Mouse (Mus musculus): ENCODE results near the gene 9130213A22Rik. TPM values are rescaled to one million over a fixed set of nuclear protein-coding genes. Genes with fewer than 3 reads are reported as not detected.

The 9130213A22Rik gene
- total RNA-seq, 2 experiments from 2014 or later = 0.68 to 0.89 TPM

GRCm38 (mm10) chr11:69078041-69078440, 44.3 kb downstream of the 9130213A22Rik start:
- DNase-seq (ENCODE audit: extremely low spot score in 1 of 2, low spot score in 1 of 2) = no peak

- DNase-seq (ENCODE audit: extremely low spot score in 1 of 2, low spot score in 1 of 2) = no peak
Measured at GRCm38 (mm10) chr11:69077316-69077715, 45.1 kb downstream of the 9130213A22Rik start.

- DNase-seq (ENCODE audit: extremely low spot score in 1 of 2, low spot score in 1 of 2) = no peak
Measured at GRCm38 (mm10) chr11:69076572-69076971, 45.8 kb downstream of the 9130213A22Rik start.

GRCm38 (mm10) chr11:69075764-69076479, 46.5 kb downstream of the 9130213A22Rik start:
- DNase-seq (ENCODE audit: extremely low spot score in 1 of 2, low spot score in 1 of 2) = no peak

GRCm38 (mm10) chr11:69074776-69075069, 47.7 kb downstream of the 9130213A22Rik start:
- no peak for DNase-seq (ENCODE audit: extremely low spot score in 1 of 2, low spot score in 1 of 2)

- no peak for DNase-seq (ENCODE audit: extremely low spot score in 1 of 2, low spot score in 1 of 2)
Measured at GRCm38 (mm10) chr11:69073951-69074775, 48.2 kb downstream of the 9130213A22Rik start.

GRCm38 (mm10) chr11:69073065-69073888, 49.1 kb downstream of the 9130213A22Rik start:
- peak in 1 of 2 experiments; percentile 68 for DNase-seq (ENCODE audit: extremely low spot score in 1 of 2, low spot score in 1 of 2)

GRCm38 (mm10) chr11:69072666-69073064, 49.7 kb downstream of the 9130213A22Rik start:
- DNase-seq (ENCODE audit: extremely low spot score in 1 of 2, low spot score in 1 of 2) = no peak

- DNase-seq (ENCODE audit: extremely low spot score in 1 of 2, low spot score in 1 of 2) = no peak
Measured at GRCm38 (mm10) chr11:69072234-69072633, 50.2 kb downstream of the 9130213A22Rik start.

GRCm38 (mm10) chr11:69071262-69071661, 51.1 kb downstream of the 9130213A22Rik start:
- DNase-seq (ENCODE audit: extremely low spot score in 1 of 2, low spot score in 1 of 2) = no peak

- DNase-seq (ENCODE audit: extremely low spot score in 1 of 2, low spot score in 1 of 2) = peak; percentile 82 to 91
Measured at GRCm38 (mm10) chr11:69070590-69071222, 51.7 kb downstream of the 9130213A22Rik start, which contains the start of gene Tmem107. Gene Tmem107, plus strand, starts transcription at chr11:69070806.

- DNase-seq (ENCODE audit: extremely low spot score in 1 of 2, low spot score in 1 of 2) = no peak
Measured at GRCm38 (mm10) chr11:69070093-69070492, 52.3 kb downstream of the 9130213A22Rik start.

Other genes starting within 250 kb of the 9130213A22Rik start
- not detected for gene Rnf222, start 234.0 kb downstream of the 9130213A22Rik start, total RNA-seq (2021)
- 100 to 1,000 TPM; 627 to 764 TPM for gene Rpl26, start 221.0 kb downstream of the 9130213A22Rik start, total RNA-seq (2021)
- not detected for gene Odf4, start 195.5 kb downstream of the 9130213A22Rik start, total RNA-seq (2021)
- gene Arhgef15, start 165.1 kb downstream of the 9130213A22Rik start, total RNA-seq (2021) = 1 to 10 TPM; 5.8 to 6.9 TPM
- gene Slc25a35, start 154.5 kb downstream of the 9130213A22Rik start, total RNA-seq (2021) = 1 to 10 TPM; 4.4 to 7.6 TPM
- 10 to 100 TPM; 15.1 to 18.1 TPM for gene Rangrf, start 147.4 kb downstream of the 9130213A22Rik start, total RNA-seq (2021)
- gene Pfas, start 114.1 kb downstream of the 9130213A22Rik start, total RNA-seq (2021) = 10 to 100 TPM; 18.9 to 29.3 TPM
- 10 to 100 TPM; 35.5 to 36.0 TPM for gene Ctc1, start 106.7 kb downstream of the 9130213A22Rik start, total RNA-seq (2021)
- gene Aurkb, start 76.9 kb downstream of the 9130213A22Rik start, total RNA-seq (2021) = 1 to 10 TPM in 1 of 2 experiments, under 1 TPM in 1; 0.85 to 1.0 TPM
- 10 to 100 TPM; 27.4 to 31.4 TPM for gene Borcs6, start 62.9 kb downstream of the 9130213A22Rik start, total RNA-seq (2021)
- 10 to 100 TPM; 21.1 to 21.6 TPM for gene Tmem107, start 51.8 kb downstream of the 9130213A22Rik start, total RNA-seq (2021)
- gene Vamp2, start 34.1 kb downstream of the 9130213A22Rik start, total RNA-seq (2021) = 1,000 to 10,000 TPM in 1 of 2 experiments, 100 to 1,000 TPM in 1; 978 to 1,010 TPM
- gene Per1, start 27.4 kb downstream of the 9130213A22Rik start, total RNA-seq (2021) = 10 to 100 TPM; 70.1 to 89.0 TPM
- under 1 TPM; 0.80 to 0.96 TPM for gene Hes7, start 2.2 kb downstream of the 9130213A22Rik start, total RNA-seq (2021)
- gene Aloxe3, start 3.3 kb upstream of the 9130213A22Rik start, total RNA-seq (2021) = 1 to 10 TPM; 5.2 to 6.8 TPM
- gene Alox12b, start 34.4 kb upstream of the 9130213A22Rik start, total RNA-seq (2021) = 1 to 10 TPM; 4.0 to 7.2 TPM
- 1 to 10 TPM; 6.0 to 8.2 TPM for gene Alox8, start 75.3 kb upstream of the 9130213A22Rik start, total RNA-seq (2021)
- gene Gucy2e, start 114.4 kb upstream of the 9130213A22Rik start, total RNA-seq (2021) = 1 to 10 TPM; 1.7 TPM
- gene Cntrob, start 201.2 kb upstream of the 9130213A22Rik start, total RNA-seq (2021) = 10 to 100 TPM; 11.2 to 15.6 TPM
- 10 to 100 TPM; 63.5 to 68.4 TPM for gene Trappc1, start 201.4 kb upstream of the 9130213A22Rik start, total RNA-seq (2021)
- 10 to 100 TPM; 23.3 to 24.4 TPM for gene Kcnab3, start 203.7 kb upstream of the 9130213A22Rik start, total RNA-seq (2021)
- gene Rnf227, start 217.9 kb upstream of the 9130213A22Rik start, total RNA-seq (2021) = 100 to 1,000 TPM; 103 to 110 TPM
- gene Chd3, start 246.8 kb upstream of the 9130213A22Rik start, total RNA-seq (2021) = 100 to 1,000 TPM; 504 to 538 TPM

Measured in layer of hippocampus, postnatal 25 days (tissue).